Mouse (Mus musculus): ENCODE results near the gene Rhot2.
"Not testable (repeated sequence)": the region's sequence is repeated elsewhere in the genome, so short reads cannot be mapped to it uniquely, and the experiment has no call there.

Gene Rhot2

DNA sequence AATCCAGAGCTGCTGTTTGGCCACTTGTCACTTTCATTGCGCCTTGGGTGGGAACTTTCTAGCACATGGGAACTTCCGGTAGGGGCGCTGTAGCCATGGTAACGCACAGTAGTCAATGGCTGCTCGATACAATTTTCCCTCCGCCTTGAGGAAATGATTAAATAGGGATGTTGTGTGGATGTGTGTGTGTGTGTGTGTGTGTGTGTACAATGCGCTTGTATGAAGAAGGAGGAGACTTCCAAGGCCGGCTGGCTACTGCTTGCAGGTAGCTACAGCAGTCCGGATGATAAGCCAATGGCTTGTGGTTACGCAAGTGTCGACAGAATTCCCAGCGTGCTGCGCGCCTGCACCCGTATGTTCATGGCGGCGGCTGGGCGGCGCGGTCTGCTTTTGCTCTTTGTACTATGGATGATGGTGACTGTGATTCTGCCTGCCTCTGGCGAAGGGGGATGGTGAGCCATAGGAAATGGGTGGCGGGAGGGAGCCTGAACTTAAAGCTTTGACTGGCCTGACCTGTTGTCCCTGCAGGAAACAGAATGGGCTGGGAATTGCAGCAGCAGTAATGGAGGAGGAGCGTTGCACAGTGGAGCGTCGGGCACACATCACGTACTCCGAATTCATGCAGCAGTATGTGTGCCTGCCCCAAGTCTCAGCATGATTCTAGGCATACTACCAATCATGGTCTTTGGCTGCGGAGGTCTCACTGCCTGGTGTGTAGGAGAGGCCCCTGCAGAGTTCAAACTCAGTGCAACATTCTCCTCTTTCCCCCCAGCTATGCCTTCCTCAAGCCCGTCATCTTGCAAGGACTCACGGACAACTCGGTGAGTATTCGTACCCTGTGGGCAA lies 15.7 kb downstream of the Rhot2 start, which contains the start of gene Jmjd8:
Gene Jmjd8, plus strand, starts transcription at position 156 of the 846 bp plus-strand sequence.
- DNase-seq (ENCODE audit: low spot score in 2 of 2) = peak; percentile 61 to 78

DNA sequence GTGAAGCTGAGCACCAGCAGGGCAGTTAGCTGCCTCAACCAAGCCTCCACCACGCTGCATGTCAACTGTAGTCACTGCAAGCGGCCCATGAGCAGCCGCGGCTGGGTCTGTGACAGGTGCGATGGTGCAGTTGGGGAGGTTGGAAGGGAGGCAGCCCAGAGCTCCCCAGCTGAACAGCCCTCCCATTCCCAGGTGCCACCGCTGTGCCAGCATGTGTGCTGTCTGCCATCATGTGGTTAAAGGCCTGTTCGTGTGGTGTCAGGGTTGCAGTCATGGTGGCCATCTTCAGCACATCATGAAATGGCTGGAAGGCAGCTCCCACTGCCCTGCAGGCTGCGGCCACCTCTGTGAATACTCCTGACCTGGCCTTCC lies 16.4 kb downstream of the Rhot2 start:
- no peak for DNase-seq (ENCODE audit: low spot score in 2 of 2)

DNA sequence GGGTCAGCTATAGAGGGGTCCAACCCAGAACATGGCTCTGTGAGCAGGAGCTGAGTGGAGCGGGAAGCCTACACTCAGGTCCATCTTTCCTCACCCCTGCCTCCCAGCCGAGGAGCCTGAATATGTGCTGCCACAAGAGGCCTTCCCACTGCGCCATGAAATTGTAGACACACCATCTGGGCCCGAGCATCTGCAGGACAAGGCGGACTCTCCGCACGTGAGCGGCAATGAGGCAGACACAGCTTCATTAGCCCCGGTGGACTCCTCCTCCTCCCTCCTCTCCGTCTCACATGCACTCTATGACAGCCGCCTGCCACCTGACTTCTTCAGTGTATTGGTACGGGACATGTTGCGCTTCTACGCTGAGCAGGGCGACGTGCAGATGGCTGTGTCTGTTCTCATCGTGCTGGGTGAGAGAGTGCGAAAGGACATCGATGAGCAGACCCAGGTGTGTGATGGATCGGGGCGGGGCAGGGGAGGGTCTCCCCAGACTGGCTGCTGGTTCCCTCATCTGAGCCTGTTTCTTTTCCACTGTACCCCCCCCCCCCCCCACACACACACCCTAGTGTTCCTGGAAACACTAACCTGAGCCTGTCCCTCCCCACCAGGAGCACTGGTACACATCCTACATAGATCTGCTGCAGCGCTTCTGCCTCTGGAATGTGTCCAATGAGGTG lies 17.0 kb downstream of the Rhot2 start:
- DNase-seq (ENCODE audit: low spot score in 2 of 2) = no peak

DNA sequence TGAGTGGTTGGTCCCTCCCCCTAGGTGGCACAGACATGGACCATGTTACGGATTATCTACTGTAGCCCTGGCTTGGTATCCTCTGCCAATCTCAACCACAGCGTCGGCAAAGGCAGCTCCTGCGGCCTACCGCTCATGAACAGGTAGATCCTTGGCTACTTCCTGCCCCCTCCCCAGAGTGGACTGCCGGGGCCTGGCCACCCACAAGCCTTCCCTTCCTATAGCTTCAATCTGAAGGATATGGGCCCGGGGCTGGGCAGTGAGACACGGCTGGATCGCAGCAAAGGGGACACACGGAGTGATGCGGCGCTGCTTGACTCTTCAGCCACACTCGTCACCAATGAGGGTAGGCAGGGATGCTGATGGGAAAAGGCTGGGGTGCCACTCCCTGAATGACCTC lies 17.6 kb downstream of the Rhot2 start:
- no peak for DNase-seq (ENCODE audit: low spot score in 2 of 2)

DNA sequence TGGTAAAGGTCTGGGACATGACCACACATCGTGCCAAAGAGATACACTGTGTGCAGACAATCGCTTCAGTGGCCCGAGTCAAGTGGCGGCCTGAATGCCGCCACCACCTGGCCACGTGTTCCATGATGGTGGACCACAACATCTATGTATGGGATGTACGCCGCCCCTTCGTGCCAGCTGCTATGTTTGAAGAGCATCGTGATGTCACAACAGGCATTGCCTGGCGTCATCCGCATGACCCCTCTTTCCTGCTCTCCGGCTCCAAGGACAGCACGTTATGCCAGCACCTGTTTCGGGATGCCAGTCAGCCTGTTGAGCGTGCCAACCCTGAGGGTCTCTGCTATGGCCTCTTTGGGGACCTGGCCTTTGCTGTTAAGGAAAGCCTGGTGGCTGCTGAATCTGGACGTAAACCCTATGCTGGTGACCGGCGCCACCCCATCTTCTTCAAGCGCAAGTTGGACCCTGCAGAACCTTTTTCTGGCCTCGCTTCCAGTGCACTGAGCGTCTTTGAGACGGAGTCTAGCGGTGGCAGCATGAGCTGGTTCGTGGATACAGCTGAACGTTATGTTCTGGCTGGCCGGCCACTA lies 18.6 kb downstream of the Rhot2 start:
- no peak for DNase-seq (ENCODE audit: low spot score in 2 of 2)

DNA sequence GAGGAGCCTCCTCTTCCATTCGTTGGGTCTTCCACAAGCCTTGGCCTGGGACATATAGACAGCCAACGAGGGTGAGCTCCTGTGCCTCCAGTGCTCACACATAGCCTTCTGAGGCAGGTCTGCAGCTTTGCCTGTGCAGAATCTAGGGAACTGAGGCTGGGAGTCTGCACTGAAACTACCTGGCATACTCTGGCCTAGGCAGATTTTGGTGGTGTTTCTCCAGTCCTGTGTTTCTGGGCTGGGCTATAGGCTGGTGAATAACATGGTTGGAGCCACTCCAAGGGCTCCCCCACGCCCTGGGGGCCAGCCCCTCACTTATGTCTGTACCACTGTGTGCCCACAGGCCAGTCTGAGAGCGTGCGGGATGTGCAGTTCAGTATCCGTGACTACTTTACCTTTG lies 19.3 kb downstream of the Rhot2 start:
- DNase-seq (ENCODE audit: low spot score in 2 of 2) = no peak

DNA sequence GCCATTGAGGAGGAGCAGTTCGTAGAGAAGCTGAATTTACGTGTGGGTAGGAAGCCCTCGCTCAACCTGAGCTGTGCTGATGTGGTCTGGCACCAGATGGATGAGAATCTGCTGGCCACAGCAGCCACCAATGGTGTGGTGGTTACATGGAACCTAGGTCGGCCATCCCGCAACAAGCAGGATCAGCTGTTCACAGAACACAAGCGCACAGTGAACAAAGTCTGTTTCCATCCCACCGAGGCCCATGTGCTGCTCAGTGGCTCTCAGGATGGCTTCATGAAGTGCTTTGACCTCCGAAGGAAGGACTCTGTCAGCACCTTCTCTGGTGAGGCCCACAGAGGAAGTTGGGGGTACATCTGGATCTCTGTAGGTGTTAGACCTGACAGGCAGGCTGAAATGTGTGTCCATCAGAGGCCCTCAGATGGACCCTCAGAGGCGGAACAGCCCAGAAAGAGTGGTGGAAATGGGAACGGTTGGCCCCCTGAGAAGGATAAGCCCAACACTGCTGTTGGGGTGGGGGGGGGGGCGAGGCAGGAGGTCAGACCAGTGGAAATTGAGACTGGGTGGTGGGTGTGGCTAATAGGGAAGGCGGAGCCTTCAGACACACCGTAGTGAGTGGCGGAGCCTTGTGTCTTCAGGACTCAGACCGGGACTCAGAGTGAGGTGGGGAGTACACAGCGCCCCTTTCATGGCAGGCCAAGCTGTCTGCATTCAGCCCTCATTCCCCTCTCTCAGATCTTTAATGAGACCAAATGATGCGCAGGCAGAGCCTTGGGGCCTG lies 20.1 kb downstream of the Rhot2 start:
- DNase-seq (ENCODE audit: low spot score in 2 of 2) = peak in 1 of 2 experiments; percentile 22

DNA sequence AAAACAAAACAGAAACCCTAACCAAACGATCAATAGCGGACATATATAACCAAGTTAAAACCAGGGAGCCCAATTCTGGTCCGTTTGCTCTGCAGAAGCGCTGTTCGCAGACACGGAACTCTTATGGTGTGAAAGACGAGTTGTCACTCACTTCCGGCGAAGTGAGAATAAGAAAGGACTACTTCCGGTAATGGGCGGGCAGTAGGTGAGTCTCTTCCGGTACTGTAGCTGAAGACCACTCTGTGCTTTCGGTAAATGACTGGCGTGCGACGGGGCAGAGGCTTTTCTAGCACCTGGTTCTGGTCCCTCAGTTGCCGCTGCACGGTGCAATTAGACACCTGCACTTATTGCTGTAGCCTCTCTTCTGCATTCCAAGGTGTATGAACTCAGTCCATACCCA lies 21.2 kb downstream of the Rhot2 start, which contains the start of gene Wdr24:
Gene Wdr24, plus strand, starts transcription at position 176 of the 400 bp plus-strand sequence.
- DNase-seq (ENCODE audit: low spot score in 2 of 2) = peak; percentile 73 to 80

DNA sequence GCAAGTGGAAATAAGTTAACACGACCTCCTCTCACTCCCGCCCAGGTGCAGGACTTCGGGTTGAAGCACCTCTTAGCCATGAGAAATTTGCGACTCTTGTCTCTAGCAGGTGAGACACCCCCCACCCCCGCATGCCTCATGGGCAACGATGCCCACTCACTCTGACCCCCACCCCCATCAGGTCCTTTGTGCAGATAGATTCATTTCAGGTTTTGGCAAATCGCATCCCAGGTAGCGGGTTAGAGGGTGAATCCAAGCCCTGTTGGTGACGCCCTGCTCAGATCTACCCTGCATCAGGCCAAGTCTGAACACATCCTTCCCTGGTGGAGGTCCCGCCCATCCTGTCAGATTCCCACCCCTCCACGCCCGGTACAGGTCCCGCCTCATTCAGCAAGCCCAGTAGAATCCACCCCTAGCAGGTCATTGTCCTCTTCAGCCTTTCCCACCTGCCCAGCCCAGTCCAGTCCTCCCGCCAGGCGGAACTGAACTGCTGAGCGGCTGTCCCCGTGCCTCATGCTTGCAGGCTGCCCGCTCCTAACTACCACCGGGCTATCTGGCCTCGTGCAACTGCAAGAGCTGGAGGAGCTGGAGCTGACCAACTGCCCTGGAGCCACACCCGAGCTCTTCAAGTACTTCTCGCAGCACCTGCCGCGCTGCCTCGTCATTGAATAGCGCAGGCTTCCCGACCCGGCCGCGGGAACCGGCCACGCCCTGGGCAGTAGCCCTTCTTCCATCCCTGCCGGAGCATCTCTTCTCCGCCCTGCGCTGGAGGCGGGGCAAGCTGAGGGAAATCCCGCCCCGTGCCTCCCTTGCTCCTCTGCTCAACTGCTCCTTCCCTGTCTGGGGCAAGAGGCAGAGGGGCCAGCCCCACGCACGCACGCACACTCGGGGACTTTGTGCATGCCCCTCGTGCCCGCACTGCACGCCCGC lies 25.5 kb downstream of the Rhot2 start:
- no peak for DNase-seq (ENCODE audit: low spot score in 2 of 2)

DNA sequence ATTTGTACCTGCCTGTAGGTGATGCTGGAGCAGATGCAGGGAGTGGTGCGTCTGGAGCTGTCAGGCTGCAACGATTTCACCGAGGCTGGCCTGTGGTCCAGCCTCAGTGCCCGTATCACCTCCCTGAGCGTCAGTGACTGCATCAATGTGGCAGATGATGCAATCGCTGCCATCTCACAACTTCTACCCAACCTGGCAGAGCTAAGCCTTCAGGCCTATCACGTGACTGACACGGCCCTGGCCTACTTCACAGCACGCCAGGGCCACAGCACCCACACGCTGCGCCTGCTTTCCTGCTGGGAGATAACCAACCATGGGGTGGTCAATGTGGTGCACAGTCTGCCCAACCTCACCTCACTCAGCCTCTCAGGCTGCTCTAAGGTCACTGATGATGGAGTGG lies 27.0 kb downstream of the Rhot2 start:
- DNase-seq (ENCODE audit: low spot score in 2 of 2) = no peak

DNA sequence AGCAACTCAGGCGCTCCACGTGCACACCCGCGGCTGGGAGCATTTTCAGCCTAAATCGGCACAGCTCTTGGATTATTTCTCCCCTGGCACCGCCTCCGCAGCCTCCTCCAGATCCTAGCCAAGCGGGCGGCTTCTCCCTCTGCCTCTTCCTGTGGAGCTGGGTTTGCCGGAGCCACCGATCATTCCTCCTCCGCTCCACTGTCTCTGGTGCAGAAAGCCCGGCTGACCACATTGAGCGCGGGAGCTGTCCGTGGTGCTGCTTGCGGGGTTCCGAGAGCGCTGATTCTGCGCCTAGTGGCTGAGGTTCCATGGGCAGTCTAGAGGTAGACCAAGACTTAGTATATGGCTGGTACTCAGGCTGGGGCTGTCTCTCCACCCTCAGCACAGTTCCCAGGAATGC lies 31.2 kb downstream of the Rhot2 start:
- DNase-seq (ENCODE audit: low spot score in 2 of 2) = peak; percentile 60 to 90

DNA sequence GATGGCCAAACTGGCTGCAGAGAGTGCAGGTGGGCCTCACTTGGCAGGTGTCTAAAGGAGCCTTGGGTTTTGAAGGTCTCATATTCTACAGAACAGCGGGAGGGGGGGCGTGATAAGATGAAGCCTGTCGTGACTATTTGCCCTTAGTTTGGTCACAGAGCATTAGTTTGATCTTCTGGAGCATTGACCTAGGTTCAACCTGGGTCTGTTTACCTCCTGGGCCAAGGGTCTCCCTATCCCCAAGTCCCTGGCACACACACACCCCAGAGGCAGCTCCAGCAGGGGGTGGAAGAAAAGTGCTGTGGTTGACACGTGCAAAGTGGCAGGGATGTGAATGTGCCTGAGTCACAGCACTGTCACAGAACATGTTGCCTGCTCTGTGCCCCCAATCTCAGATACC lies 33.8 kb downstream of the Rhot2 start:
- DNase-seq (ENCODE audit: low spot score in 2 of 2) = no peak

DNA sequence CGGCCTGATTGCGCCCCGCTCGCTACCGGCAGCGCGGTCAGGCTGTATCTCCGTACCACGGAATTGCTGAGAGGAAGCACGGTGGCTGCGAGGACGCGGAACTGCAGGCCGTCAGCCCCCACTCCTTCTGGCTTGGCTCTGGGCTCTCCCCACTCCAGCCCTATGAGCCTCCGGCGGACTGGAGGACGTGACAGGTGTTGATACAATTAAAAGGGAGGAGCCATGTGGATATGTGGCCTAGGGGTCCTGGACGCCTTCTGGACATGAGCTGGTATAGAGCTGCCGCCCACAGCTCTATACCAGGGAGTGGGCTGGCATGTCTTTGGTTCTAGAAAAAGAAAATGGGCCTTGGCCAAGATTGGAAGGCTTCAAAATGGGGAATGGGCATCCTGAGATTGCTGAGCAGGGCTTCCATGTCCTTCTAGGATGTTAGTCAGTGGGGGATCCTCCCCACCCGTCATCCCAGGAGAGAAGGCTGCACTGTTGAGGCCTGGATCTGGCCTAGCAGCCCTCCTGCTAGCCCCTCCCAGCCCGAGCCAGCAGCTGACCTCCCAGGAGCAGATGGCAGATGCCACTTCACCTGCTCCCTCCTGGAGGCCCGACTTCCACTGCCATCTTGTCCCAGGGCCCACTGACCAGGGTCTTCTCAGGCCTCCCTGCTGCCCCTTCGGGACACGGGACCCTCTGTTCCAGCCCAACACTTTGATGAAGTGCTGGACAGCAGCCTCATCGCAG lies 34.9 kb downstream of the Rhot2 start:
- no peak for DNase-seq (ENCODE audit: low spot score in 2 of 2)

DNA sequence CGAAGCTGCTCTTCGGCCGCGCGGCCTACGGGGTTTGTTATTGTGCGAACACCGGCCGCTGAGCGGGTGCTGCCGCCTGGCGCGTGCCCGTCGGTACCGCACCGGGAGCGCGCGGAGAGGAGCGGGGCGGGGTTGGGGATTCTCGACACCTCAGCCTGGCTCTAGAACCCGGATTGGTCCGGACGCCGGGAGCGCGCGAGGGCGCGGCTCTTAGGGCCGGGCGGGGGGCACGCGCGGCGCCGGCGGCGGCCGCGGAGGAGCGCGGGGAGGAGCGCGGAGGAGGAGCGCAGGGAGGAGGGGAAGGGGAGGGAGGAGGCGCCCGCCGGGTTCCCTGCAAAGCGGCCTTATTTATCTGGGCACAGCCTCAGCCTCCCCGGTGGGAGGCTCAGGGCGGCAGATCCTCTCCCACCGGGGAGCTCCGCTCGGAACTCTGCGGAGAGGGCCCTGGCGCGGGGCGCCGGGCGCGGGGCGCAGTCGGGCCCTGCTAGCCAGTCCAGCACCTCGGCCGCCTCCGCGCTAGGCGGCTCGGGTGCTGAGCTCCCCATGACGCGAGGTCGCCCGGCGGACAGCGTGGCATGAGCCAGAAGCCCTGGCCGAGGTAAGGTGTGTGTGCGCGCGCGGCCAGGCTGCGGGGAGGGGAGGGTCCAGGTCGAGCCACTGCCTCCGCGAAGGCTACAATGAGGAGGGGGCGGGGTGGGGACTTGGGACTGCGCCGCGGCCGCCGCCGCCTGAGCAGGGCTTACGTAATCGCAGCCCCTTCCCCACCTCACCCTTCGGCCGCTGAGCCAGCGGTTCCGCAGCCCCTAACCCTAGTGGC lies 35.7 kb downstream of the Rhot2 start, which contains the start of gene Fbxl16:
Gene Fbxl16, plus strand, starts transcription at position 297 of the 817 bp plus-strand sequence.
- no peak for DNase-seq (ENCODE audit: low spot score in 2 of 2)

DNA sequence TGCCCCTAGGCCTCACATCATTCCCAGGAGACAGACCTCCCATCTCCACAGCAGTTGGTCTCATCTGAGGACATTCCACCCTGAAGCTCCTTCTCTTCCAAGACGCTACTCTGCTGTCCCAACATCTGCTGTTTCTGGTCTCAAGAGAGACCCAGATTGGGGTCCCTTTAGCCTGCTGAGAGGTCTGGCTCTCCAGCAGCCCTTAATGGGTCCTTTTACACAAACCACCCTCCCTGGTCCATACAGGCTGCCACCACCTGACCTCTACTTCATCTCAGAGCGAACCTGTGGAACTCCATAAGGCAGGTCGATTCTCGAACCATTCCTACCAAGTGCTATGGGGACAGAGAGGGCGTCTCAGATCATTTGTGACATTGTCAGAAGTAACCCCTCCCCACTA lies 36.6 kb downstream of the Rhot2 start:
- DNase-seq (ENCODE audit: low spot score in 2 of 2) = no peak

DNA sequence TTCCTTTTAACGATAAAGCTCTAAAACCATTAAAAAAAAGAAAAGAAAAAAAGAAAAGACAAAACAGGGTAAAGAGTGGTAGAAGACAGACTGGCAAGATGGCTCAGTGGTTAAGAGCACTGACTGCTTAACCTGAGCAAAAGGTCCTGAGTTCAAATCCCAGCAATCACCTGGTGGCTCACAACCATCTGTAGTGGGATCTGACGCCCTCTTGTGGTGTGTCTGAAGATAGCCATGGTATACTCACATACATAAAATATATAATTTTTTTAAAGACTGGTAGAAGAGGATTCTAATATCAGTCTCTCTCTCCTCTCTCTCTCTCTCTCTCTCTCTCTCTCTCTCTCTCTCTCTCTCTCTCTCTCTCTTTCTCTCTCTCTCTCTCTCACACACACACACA lies 37.2 kb downstream of the Rhot2 start:
- DNase-seq (ENCODE audit: low spot score in 2 of 2) = not testable (repeated sequence)

DNA sequence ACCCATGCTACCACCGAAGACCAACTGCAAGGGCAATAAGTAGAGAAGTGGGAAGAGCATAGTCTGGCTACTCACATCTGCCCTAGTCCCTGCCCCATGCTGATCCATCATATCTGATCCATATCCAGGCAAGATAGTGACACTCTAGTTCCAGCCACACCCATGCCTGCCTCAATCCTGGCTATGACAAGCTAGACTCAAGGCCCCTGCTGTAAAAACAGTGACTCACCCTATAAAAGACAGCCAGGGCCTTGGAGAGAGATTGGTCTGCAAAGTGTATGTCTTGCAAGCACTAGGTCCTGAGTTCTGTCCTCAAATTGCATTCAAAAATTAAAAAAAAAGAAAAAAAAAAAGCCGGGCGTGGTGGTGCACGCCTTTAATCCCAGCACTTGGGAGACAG lies 38.1 kb downstream of the Rhot2 start:
- no peak for DNase-seq (ENCODE audit: low spot score in 2 of 2)

DNA sequence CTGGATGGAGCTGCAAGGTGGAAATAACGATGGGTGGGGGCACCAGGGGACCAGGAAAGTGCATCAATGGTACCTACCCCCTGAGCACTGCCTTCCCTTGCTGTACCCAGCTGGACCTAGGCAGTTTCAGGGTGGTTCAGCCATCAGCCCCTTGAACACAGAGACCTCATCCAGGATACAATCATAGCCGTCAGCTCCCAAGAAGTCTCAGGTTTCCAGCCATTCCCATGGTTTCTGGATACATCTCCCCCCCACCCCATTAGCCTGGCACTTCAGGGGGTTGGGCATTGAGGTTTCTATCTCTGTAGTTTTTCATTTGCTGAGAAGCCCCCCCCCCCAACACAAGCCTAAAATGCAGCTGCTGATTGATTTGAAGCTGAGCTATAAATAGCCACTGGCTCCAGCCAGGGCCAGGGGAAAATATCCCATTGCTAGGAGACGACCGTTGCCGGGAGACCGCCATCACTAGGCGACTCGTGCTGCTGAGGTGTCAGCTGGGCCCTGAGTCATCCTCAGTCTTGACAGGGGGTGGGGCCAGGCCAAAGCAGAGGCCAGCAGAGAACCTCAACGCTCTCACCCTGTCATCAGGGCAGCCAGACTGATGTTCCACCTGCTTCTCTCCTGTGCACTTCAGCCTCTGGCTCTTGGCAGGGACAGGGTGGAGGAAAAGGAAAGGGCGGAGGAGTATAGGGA lies 41.7 kb downstream of the Rhot2 start:
- DNase-seq (ENCODE audit: low spot score in 2 of 2) = no peak

DNA sequence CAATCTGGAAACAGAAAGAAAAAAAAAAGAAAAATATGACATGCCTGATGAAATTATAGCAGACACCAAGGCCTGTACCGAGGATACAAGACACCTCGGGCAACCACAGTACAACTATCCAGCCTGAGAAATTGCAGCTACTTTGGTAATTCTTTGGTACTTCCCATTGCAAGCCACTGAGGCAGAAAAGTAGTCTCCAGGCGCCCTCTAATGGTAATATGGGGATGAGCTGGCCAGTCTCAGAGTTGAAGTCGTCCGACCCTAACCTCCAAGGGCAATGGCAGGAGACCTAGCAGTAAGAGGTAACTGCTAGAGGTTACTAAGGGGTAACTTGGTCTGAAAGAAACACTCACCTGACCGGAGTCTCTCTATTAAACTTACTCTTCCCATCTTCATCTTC lies 43.6 kb downstream of the Rhot2 start:
- peak; percentile 47 to 69 for DNase-seq (ENCODE audit: low spot score in 2 of 2)

All from spleen, postnatal 10 days (tissue).